Mouse (Mus musculus): Measurements from ENCODE around the gene Majin.

- TF ChIP-seq GATA1 (IDR thresholded peaks at IDR 0.05; ENCODE audit: borderline replicate concordance, low read length) (no peak), FLI1 (IDR thresholded peaks at IDR 0.05; ENCODE audit: low read length) (no peak)
Measured at GRCm38 (mm10) chr19:6233647-6234046, 49.5 kb downstream of the Majin start.

Measured in megakaryocyte, embryonic 14.5 days (primary cell).